Mouse (Mus musculus) lung, postnatal 0 days (tissue): Measurements from ENCODE around the gene Slc25a24.

ENCODE experiments used
- CTCF ChIP-seq: IDR thresholded peaks from 2 replicates; pipeline ENCODE4 v1.5.1; 2016; ENCODE audit warnings: antibody characterized with exemption, mild to moderate bottlenecking
- EP300 ChIP-seq: IDR thresholded peaks from 2 replicates; pipeline ENCODE4 v1.6.1; 2016; ENCODE audit warnings: antibody characterized with exemption, mild to moderate bottlenecking, control low read depth

GRCm38 (mm10) chr3:109164644-109165043 is 41.7 kb downstream of the Slc25a24 start:
- TF ChIP-seq EP300 (no peak), CTCF (no peak)
